Mouse (Mus musculus) bone marrow, adult 2 months (tissue): Measurements from ENCODE around the gene Lrrc26. TPM values are rescaled to one million over a fixed set of nuclear protein-coding genes. Genes with fewer than 3 reads are reported as not detected.
A peak's percentile ranks its signal among the peaks of the same experiment; 100 is the strongest.

ENCODE experiments used
- H3K27ac ChIP-seq: fragments of 200-500 bp; 2 replicates; pipeline ENCODE4 v1.5.1; 2012; ENCODE audit warnings: low read depth, mild to moderate bottlenecking, control low read depth, inconsistent platforms, low read length; ENCODE audit not compliant: control insufficient read depth, poor library complexity, insufficient read depth
- H3K4me1 ChIP-seq: fragments of 200-500 bp; 2 replicates; pipeline ENCODE4 v1.6.1; 2011; ENCODE audit warnings: low read length; ENCODE audit not compliant: control insufficient read depth, insufficient read depth
- H3K4me3 ChIP-seq: fragments of 200-500 bp; replicated peaks from 2 replicates; pipeline ENCODE3; 2011; ENCODE audit warnings: mild to moderate bottlenecking, low read depth, low read length, control low read depth; ENCODE audit not compliant: control insufficient read depth
- CTCF ChIP-seq: fragments of 200-500 bp; IDR thresholded peaks from 2 replicates; pipeline ENCODE4 v1.5.1; 2011; ENCODE audit warnings: low read length, control low read depth; ENCODE audit not compliant: control insufficient read depth, insufficient read depth
- POLR2A ChIP-seq: fragments of 200-500 bp; IDR thresholded peaks from 2 replicates; pipeline ENCODE4 v1.6.1; 2011; ENCODE audit warnings: low read depth, mild to moderate bottlenecking, control low read depth, low read length, borderline replicate concordance; ENCODE audit not compliant: control insufficient read depth
- WGBS: fragments of 180-500 bp; shearing (Covaris S2); methylation state at CpG from one replicate; pipeline ENCODE4 v1.1.7; 2018; 5-methylcytosine and 5-hydroxymethylcytosine counted together
- polyA plus RNA-seq: library from polyadenylated mRNA; stranded (reverse); fragments of >200 nt; gene quantifications from 2 replicates; pipeline ENCODE4 v1.2.4, GENCODE M21; 2011; ENCODE audit warnings: low replicate concordance; ENCODE audit not compliant: missing spikeins, insufficient read depth, insufficient read length

The Lrrc26 gene
- polyA plus RNA-seq, 1 experiment, result not detected

DNA sequence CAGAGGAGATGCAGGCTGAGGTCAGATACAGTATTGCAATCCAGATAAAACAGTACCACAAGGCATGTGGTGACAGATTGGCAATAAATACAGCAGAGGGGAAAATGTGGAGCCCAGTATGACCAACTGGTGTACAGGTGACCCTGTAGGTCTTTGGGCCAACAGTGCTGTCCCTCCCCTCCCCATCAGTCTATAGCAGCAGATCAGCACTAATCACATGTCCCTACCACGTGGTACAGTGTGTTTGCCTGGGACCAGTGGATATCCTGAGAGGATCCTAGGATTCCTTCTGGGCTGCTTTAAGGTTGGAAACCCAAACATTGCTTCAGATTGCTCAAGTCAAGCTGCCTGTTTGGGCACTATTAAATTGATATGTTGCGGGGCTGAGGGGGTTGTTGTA is 43.9 kb downstream of the Lrrc26 start:
- H3K4me1 ChIP-seq, result peaks cover 4% of the 10 kb centered on the region; the same call in 1 of the 2 replicates
- no peak overlapping the region for H3K27ac ChIP-seq
- WGBS, result 76% methylated on average over 2 of the region's 2 CpGs
- no peak for TF ChIP-seq POLR2A
- H3K4me3 ChIP-seq, result peak overlapping the region; percentile 2

- no peak for TF ChIP-seq CTCF
- TF ChIP-seq POLR2A, result no peak
- WGBS, result 55% methylated on average over 6 of the region's 6 CpGs
- Histone ChIP-seq H3K27ac (no peak overlapping the region), H3K4me1 (peaks cover 2% of the 10 kb centered on the region; the same call in 1 of the 2 replicates), H3K4me3 (no peak overlapping the region)
These were observed 48.6 kb downstream of the Lrrc26 start for GRCm38 (mm10) chr2:25338303-25338702.

Other genes with a start within 250 kb of the Lrrc26 start
- 11.3 and 28.2 TPM in 2 replicates for gene Nsmf, start 235.6 kb upstream of the Lrrc26 start, polyA plus RNA-seq
- not detected in 2 replicates for gene Entpd8, start 209.6 kb upstream of the Lrrc26 start, polyA plus RNA-seq
- gene Noxa1, start 194.8 kb upstream of the Lrrc26 start, polyA plus RNA-seq, result not detected in 2 replicates
- gene Nrarp, start 109.2 kb upstream of the Lrrc26 start, polyA plus RNA-seq, result 1.7 and 2.6 TPM in 2 replicates
- gene Tor4a, start 93.0 kb upstream of the Lrrc26 start, polyA plus RNA-seq, result 3.9 and 8.9 TPM in 2 replicates
- gene Nelfb, start 78.4 kb upstream of the Lrrc26 start, polyA plus RNA-seq, result 26.7 and 38.0 TPM in 2 replicates
- gene Stpg3, start 75.3 kb upstream of the Lrrc26 start, polyA plus RNA-seq, result not detected in 2 replicates
- not detected in 2 replicates for gene Fam166a, start 71.2 kb upstream of the Lrrc26 start, polyA plus RNA-seq
- gene Tubb4b, start 65.2 kb upstream of the Lrrc26 start, polyA plus RNA-seq, result 319 and 327 TPM in 2 replicates
- not detected in 2 replicates for gene Slc34a3, start 55.6 kb upstream of the Lrrc26 start, polyA plus RNA-seq
- gene Rnf224, start 53.1 kb upstream of the Lrrc26 start, polyA plus RNA-seq, result not detected in 2 replicates
- 3.1 and 4.2 TPM in 2 replicates for gene Rnf208, start 47.7 kb upstream of the Lrrc26 start, polyA plus RNA-seq
- not detected in 2 replicates for gene Cysrt1, start 47.5 kb upstream of the Lrrc26 start, polyA plus RNA-seq
- 9.9 and 22.3 TPM in 2 replicates for gene AL732309.1, start 43.1 kb upstream of the Lrrc26 start, polyA plus RNA-seq
- gene Tmem203, start 34.5 kb upstream of the Lrrc26 start, polyA plus RNA-seq, result 5.0 and 15.6 TPM in 2 replicates
- gene Tprn, start 27.3 kb upstream of the Lrrc26 start, polyA plus RNA-seq, result 1.4 and 17.5 TPM in 2 replicates
- 48.8 and 65.8 TPM in 2 replicates for gene Ssna1, start 17.5 kb upstream of the Lrrc26 start, polyA plus RNA-seq
- 20.1 and 34.3 TPM in 2 replicates for gene Anapc2, start 17.4 kb upstream of the Lrrc26 start, polyA plus RNA-seq
- gene Tmem210, start 1.8 kb upstream of the Lrrc26 start, polyA plus RNA-seq, result not detected in 2 replicates
- gene Grin1, start 29.3 kb downstream of the Lrrc26 start, polyA plus RNA-seq, result 5.0 TPM in 1 of 2 replicates, not detected in the other
- 25.9 and 33.0 TPM in 2 replicates for gene Man1b1, start 42.4 kb downstream of the Lrrc26 start, polyA plus RNA-seq
- 22.8 and 29.5 TPM in 2 replicates for gene Dpp7, start 66.4 kb downstream of the Lrrc26 start, polyA plus RNA-seq
- 20.1 and 62.6 TPM in 2 replicates for gene Uap1l1, start 75.8 kb downstream of the Lrrc26 start, polyA plus RNA-seq
- 13.7 and 27.3 TPM in 2 replicates for gene Sapcd2, start 82.4 kb downstream of the Lrrc26 start, polyA plus RNA-seq
- gene Entpd2, start 106.0 kb downstream of the Lrrc26 start, polyA plus RNA-seq, result 0.54 TPM in 1 of 2 replicates, not detected in the other
- gene Npdc1, start 109.4 kb downstream of the Lrrc26 start, polyA plus RNA-seq, result 3.4 and 22.4 TPM in 2 replicates
- gene Fut7, start 133.4 kb downstream of the Lrrc26 start, polyA plus RNA-seq, result 3.4 and 17.9 TPM in 2 replicates
- gene Abca2, start 138.8 kb downstream of the Lrrc26 start, polyA plus RNA-seq, result 5.0 and 15.0 TPM in 2 replicates
- gene Clic3, start 166.9 kb downstream of the Lrrc26 start, polyA plus RNA-seq, result not detected in 2 replicates
- gene Paxx, start 171.2 kb downstream of the Lrrc26 start, polyA plus RNA-seq, result 42.2 and 114 TPM in 2 replicates
- 9.3 TPM in 1 of 2 replicates, not detected in the other for gene Ptgds, start 180.1 kb downstream of the Lrrc26 start, polyA plus RNA-seq
- gene Lcn12, start 204.0 kb downstream of the Lrrc26 start, polyA plus RNA-seq, result not detected in 2 replicates
- 18.5 and 30.4 TPM in 2 replicates for gene Fbxw5, start 210.8 kb downstream of the Lrrc26 start, polyA plus RNA-seq
- 1.6 and 6.2 TPM in 2 replicates for gene C8g, start 211.8 kb downstream of the Lrrc26 start, polyA plus RNA-seq